Mouse (Mus musculus) lung, embryonic 15.5 days (tissue): ENCODE results near the gene Zfp710. TPM values are rescaled to one million over a fixed set of nuclear protein-coding genes. Genes with fewer than 3 reads are reported as not detected.
A peak's percentile ranks its signal among the peaks of the same experiment; 100 is the strongest.

ENCODE experiments used
- ATAC-seq: fragments of 200-750 bp; cut with Nextera tagmentation; 2 replicates; pipeline ENCODE4 v1.8.0; 2017; ENCODE audit warnings: moderate number of reproducible peaks, borderline replicate concordance; ENCODE audit not compliant: low FRiP score, low TSS enrichment; ENCODE audit errors: extremely low read depth
- H3K27ac ChIP-seq: fragments of 300-500 bp; sonication (generic); 2 replicates; pipeline ENCODE4 v1.5.1; 2015; ENCODE audit warnings: moderate library complexity, mild to moderate bottlenecking, inconsistent platforms
- H3K27me3 ChIP-seq: fragments of 300-500 bp; sonication (generic); 2 replicates; pipeline ENCODE4 v1.6.1; 2015; ENCODE audit warnings: inconsistent platforms
- H3K36me3 ChIP-seq: fragments of 300-500 bp; sonication (generic); 2 replicates; pipeline ENCODE4 v1.6.1; 2015; ENCODE audit warnings: inconsistent platforms
- H3K4me1 ChIP-seq: fragments of 300-500 bp; sonication (generic); 2 replicates; pipeline ENCODE4 v1.6.1; 2015; ENCODE audit warnings: inconsistent platforms
- H3K4me2 ChIP-seq: fragments of 300-500 bp; sonication (generic); 2 replicates; pipeline ENCODE4 v1.6.1; 2015; ENCODE audit warnings: inconsistent platforms, mild to moderate bottlenecking, moderate library complexity
- H3K4me3 ChIP-seq: fragments of 300-500 bp; sonication (generic); 2 replicates; pipeline ENCODE4 v1.5.1; 2015; ENCODE audit warnings: mild to moderate bottlenecking, inconsistent platforms
- H3K9ac ChIP-seq: fragments of 300-500 bp; sonication (generic); 2 replicates; pipeline ENCODE4 v1.6.1; 2015; ENCODE audit warnings: inconsistent platforms
- H3K9me3 ChIP-seq: fragments of 300-500 bp; sonication (generic); 2 replicates; pipeline ENCODE4 v1.6.1; 2016; ENCODE audit warnings: inconsistent platforms
- WGBS: fragments of 180-500 bp; shearing (Covaris S2); methylation state at CpG from one replicate; pipeline ENCODE4 v1.1.7; 2015; 5-methylcytosine and 5-hydroxymethylcytosine counted together
- polyA plus RNA-seq: library from polyadenylated mRNA; unstranded; fragments of >200 nt; fragmentation: Nextera tagmentation; extraction: Ambion mirVana; gene quantifications from 2 replicates; pipeline ENCODE4 v1.2.1, GENCODE M21; 2015

The Zfp710 gene
- polyA plus RNA-seq, 1 experiment from 2014 or later = 17.6 TPM

DNA sequence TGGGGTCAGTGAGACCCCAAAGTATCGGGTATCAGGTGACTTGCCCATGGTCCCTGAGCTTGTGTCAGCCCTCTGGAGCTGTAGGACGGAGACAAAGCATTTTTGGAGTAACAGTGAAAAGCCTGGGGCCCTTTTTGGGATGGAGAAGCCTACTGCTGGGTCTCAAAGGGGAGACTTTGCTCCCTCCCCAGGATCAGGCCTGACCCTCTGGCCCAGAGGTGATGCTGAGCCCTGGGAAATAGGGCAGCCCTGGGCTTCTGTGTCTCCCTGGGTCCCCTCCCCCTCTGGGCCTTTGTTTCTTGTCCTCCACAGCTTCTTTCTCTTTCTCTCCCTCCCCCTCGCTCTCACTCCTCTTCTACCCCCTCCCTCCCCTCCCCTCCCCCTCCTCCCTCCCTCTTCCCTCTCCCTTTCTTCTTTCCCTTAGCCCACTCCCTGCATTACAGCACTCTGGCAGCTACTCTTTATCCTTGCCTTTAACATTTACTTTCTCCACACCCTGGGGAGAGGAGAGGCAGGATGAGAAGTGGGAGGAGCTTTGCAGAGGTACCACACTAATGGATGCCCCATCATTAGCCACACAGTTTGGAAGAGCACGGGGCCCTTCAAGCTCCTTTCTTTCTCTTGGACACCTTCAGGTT is 51.5 kb downstream of the Zfp710 start:
- no peak overlapping the region for H3K9ac ChIP-seq
- no peak overlapping the region for H3K4me3 ChIP-seq
- no peaks in the 10 kb centered on the region for H3K9me3 ChIP-seq
- H3K27me3 ChIP-seq = no peaks in the 10 kb centered on the region
- peaks cover 73% of the 10 kb centered on the region for H3K4me1 ChIP-seq
- no peaks in the 10 kb centered on the region for H3K36me3 ChIP-seq
- WGBS = 30% methylated on average over 4 of the region's 4 CpGs
- peak overlapping the region; percentile 76 for H3K27ac ChIP-seq
- no peak for ATAC-seq
- no peak overlapping the region for H3K4me2 ChIP-seq

DNA sequence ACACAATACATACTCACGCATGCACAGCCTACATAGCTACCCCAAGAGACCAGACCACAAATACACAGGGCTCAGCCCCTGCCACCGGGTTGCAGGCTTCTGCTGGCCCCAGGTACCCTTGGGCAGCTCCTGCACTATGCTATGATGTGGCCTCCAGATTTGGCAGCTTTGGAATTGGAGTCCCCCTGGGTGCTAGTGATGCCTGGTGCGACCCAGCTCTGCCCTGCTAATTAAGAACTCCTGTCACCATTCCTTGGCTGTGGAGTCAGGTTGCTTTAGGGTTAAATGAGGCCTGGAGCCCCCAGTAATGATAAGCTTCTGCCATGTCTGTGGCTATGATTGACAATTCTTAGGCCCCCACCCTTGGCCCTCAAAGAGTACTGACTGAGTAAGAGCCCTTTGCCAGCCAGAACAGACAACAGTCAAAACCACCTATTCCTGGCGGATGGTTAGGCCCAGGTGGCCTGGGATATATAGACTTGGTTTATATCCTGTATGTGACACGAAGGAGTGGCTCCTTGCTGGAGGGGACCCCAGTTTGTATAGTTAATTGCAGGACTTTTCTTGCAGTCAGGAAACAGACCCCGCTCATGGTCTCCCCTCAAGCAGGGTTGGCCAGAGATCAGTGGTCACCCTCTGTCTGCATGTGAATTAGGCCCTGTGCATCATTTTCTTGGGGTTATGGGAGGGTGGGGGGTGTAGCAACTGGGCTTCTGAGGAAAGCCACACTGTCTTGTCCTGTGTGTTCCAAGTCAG is 52.5 kb downstream of the Zfp710 start:
- H3K4me1 ChIP-seq = peaks cover 65% of the 10 kb centered on the region
- no peak overlapping the region for H3K4me3 ChIP-seq
- H3K36me3 ChIP-seq = peaks cover 7% of the 10 kb centered on the region; the same call in 1 of the 2 replicates
- no peak overlapping the region for H3K4me2 ChIP-seq
- H3K27ac ChIP-seq = 0 out of 2 replicates have a peak overlapping the region, but pooled peaks have one; percentile 80
- H3K9ac ChIP-seq = no peak overlapping the region
- 71% methylated on average over 6 of the region's 6 CpGs for WGBS
- ATAC-seq = no peak
- no peaks in the 10 kb centered on the region for H3K27me3 ChIP-seq
- H3K9me3 ChIP-seq = no peaks in the 10 kb centered on the region

DNA sequence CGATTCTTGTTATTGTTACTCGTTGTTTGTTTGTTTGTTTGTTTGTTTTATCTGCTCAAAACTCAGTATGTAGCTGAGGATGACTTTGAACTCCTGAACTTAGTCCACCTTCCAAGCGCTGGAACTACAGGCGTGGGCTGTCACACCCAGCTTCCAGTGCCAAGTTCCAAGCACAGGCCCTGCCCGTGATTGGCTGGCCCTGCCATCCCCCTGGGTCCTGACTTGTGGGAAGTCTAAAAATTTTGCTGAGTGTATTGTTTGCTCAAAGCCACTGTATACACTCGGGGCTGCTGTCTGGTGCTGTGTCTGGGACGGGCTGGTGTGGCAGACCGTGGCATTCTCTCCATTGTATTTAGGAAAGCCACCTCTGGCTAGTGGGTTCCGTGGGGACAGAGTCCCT is 53.2 kb downstream of the Zfp710 start:
- no peaks in the 10 kb centered on the region for H3K9me3 ChIP-seq
- H3K36me3 ChIP-seq = peaks cover 13% of the 10 kb centered on the region
- H3K4me3 ChIP-seq = no peak overlapping the region
- 31% methylated on average over 9 of the region's 9 CpGs for WGBS
- peak overlapping the region; percentile 80; the same call in 1 of the 2 replicates for H3K27ac ChIP-seq
- peak; percentile 13; the same call in 1 of the 2 replicates for ATAC-seq
- H3K4me1 ChIP-seq = peaks cover 64% of the 10 kb centered on the region
- no peaks in the 10 kb centered on the region for H3K27me3 ChIP-seq
- no peak overlapping the region for H3K9ac ChIP-seq
- H3K4me2 ChIP-seq = no peak overlapping the region

DNA sequence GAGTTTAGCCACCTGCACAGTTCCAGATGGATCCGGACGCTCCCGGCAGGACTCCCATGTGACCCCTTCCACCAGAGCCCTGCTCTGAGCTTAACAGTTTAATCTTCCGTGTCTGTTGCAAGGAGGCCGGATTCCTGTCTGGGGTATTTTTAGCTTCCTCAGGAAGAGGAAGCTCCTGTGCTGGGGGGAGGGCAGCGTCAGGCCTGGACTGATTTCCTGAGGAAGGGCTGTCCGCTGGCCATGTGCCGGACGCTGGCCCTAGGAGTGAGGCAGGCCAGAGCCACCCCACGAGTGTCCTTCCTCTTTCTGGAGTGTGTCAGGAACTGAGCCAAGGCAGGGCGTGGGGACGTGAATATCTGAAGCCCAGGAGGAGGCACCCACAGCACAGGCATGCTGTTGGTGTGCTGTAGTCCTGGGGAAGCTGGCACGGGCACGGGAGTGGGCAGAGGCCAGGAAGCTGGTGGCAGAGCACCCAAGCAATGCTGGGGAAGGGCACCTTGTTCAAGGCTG is 54.2 kb downstream of the Zfp710 start:
- H3K4me1 ChIP-seq = peaks cover 53% of the 10 kb centered on the region

DNA sequence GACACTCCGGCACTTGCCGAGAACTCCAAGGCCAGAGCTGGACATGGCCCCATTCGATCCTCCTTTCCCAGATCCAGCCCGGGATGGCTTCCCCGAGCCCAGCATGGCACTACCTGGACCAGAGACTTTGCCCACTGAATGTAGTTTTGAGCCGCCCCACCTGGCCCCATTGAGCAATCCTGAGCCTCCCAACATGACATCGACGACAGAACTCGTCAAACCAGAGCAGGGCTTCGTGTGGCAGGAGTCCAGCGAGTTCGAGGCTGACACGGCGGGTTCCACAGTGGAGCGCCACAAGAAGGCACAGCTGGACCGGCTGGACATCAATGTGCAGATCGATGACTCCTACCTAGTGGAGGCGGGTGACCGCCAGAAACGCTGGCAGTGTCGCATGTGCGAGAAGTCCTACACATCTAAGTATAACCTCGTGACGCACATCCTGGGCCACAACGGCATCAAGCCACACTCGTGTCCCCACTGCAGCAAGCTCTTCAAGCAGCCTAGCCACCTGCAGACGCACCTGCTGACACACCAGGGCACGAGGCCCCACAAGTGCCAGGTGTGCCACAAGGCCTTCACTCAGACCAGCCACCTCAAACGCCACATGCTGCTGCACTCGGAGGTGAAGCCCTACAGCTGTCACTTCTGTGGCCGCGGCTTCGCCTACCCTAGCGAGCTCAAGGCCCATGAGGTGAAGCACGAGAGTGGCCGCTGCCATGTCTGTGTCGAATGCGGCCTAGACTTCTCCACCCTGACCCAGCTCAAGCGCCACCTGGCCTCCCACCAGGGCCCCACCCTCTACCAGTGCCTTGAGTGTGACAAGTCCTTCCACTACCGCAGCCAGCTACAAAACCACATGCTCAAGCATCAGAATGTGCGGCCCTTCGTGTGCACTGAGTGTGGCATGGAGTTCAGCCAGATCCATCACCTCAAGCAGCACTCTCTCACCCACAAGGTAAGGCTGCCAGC is 57.3 kb downstream of the Zfp710 start:
- WGBS = 89% methylated on average over 42 of the region's 42 CpGs
- H3K4me1 ChIP-seq = peaks cover 27% of the 10 kb centered on the region
- H3K36me3 ChIP-seq = peaks cover 26% of the 10 kb centered on the region
- H3K27ac ChIP-seq = no peak overlapping the region
- no peak overlapping the region for H3K4me2 ChIP-seq
- H3K4me3 ChIP-seq = no peak overlapping the region
- H3K9ac ChIP-seq = no peak overlapping the region
- no peak for ATAC-seq
- no peaks in the 10 kb centered on the region for H3K9me3 ChIP-seq
- no peaks in the 10 kb centered on the region for H3K27me3 ChIP-seq

More for the DNA sequence above, 54.2 kb downstream of the Zfp710 start:
- ATAC-seq = peak; percentile 62
- H3K4me3 ChIP-seq = no peak overlapping the region
- peaks cover 21% of the 10 kb centered on the region for H3K36me3 ChIP-seq
- H3K4me2 ChIP-seq = peak overlapping the region; percentile 12; the same call in 1 of the 2 replicates
- peak overlapping the region; percentile 80 for H3K27ac ChIP-seq
- no peaks in the 10 kb centered on the region for H3K9me3 ChIP-seq
- 14% methylated on average over 14 of the region's 14 CpGs for WGBS
- no peaks in the 10 kb centered on the region for H3K27me3 ChIP-seq
- no peak overlapping the region for H3K9ac ChIP-seq

DNA sequence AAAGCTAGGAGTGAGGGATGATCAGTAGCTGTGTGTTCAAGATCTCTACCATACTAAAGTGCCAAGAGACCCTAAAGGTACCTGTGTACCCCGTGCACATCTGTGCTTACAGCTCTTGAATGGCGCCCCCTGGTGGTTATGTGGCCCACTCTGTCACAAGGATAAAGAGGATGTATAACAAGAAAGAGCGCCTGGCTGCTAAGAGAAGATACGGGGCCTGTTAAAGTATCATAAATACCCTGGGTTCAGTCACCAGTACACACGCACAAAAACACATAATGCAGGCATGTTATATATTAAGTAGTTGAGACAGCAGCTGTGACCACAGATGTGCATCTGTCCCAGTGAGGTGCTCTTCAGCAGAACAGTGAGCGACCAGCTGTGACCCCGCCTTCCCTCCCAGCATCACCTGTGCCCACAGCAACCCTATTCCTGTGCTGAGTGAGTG is 59.9 kb downstream of the Zfp710 start:
- Histone ChIP-seq H3K4me2 (no peak overlapping the region), H3K9me3 (no peaks in the 10 kb centered on the region), H3K36me3 (peaks cover 50% of the 10 kb centered on the region), H3K27me3 (no peaks in the 10 kb centered on the region), H3K4me3 (no peak overlapping the region), H3K4me1 (peaks cover 4% of the 10 kb centered on the region; the same call in 1 of the 2 replicates), H3K9ac (no peak overlapping the region), H3K27ac (no peak overlapping the region)
- no peak for ATAC-seq
- WGBS = 58% methylated on average over 7 of the region's 7 CpGs

DNA sequence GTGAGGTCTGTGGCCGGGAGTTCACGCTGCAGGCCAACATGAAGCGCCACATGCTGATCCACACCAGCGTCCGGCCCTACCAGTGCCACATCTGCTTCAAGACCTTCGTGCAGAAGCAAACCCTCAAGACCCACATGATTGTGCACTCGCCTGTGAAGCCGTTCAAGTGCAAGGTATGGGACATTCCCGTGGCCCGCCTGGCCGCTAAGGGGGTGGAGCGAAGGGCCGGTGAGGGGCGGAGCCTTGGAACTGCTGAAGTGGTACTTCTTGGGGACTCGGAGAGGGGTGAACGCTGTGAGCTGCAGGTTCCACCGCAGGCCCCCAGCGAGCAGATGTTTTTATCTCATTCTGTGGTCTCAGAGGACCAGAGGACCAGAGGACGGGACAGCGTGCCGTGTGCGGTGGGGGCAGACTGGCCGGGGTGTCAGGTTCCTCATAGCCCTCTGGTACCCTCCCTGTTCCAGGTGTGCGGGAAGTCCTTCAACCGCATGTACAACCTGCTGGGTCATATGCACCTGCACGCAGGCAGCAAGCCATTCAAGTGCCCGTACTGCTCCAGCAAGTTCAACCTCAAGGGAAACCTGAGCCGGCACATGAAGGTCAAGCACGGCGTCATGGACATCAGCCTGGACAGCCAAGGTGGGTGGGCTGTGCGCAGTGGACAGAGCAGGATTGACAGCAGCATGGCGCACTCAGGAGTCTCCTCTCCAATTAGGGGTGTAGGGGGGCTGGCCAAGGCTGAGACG is 61.5 kb downstream of the Zfp710 start:
- Histone ChIP-seq H3K9me3 (no peaks in the 10 kb centered on the region), H3K9ac (no peak overlapping the region), H3K27me3 (no peaks in the 10 kb centered on the region), H3K4me2 (peak overlapping the region; percentile 27), H3K36me3 (peaks cover 64% of the 10 kb centered on the region), H3K27ac (peak overlapping the region; percentile 62), H3K4me1 (peaks cover 4% of the 10 kb centered on the region; the same call in 1 of the 2 replicates), H3K4me3 (no peak overlapping the region)
- ATAC-seq = peak; percentile 37; the same call in 1 of the 2 replicates
- WGBS = 54% methylated on average over 33 of the region's 33 CpGs

DNA sequence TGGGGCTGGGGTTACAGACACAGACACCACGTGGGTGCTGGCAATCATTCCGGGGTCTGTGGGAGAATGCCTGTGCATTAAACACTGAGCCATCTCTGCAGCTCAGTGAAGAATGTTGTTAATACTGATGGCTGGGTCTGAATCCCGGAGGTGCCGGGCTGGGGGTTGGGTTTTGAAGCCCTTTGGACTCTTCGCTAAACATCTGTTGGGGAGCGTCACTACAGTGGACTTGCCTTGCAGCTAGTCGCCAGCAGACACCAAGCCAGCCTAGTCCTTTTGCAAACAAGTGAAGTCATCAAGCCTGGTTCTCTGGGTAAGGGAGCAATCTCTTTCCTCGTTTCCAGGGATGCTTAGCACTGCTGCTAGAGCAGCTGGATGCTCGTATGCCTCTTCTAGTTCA is 63.6 kb downstream of the Zfp710 start:
- Histone ChIP-seq H3K4me2 (no peak overlapping the region), H3K9me3 (no peaks in the 10 kb centered on the region), H3K27ac (no peak overlapping the region), H3K27me3 (no peaks in the 10 kb centered on the region), H3K9ac (no peak overlapping the region), H3K4me3 (no peak overlapping the region), H3K36me3 (peaks cover 64% of the 10 kb centered on the region), H3K4me1 (peaks cover 21% of the 10 kb centered on the region)
- WGBS = 68% methylated on average over 9 of the region's 9 CpGs
- ATAC-seq = no peak

DNA sequence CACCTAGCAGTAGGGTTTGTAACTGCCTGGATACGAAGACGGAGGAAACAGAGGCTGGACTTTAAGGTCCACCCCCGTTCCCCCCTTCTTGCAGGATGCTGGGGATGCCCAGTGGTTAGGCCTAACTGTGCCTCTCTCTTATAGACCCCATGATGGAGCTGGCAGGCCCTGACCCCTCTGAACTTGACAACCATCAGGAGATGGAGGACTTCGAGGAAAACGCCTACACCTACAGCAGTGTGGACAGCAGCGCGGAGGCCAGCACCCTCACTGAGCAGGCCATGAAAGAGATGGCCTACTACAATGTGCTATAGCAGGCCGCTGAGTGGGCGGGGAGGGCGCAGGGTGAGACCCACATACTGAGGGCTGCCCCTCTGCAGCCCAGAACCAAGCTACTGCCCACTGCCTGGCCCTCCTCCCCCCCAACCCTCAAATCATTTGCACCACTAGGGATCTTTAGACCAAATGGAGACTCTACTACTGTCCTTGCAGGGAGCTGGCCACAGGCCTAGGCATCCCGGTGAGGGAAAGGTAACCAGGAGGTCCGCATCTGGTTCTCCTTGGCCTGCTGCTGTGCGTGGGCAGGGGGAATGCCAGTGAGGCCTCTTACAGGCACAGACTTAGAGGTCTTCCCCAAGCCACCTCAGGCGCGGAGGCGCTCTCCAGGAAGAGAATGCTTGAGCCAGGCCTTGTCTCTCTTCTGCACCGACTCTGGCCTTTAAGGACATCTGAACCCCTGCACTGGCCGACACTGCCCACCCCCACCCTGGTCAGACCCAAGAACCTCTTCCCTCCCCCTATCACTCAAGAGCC is 65.8 kb downstream of the Zfp710 start:
- H3K27me3 ChIP-seq = no peaks in the 10 kb centered on the region
- 0 out of 2 replicates have a peak overlapping the region, but pooled peaks have one; percentile 17 for H3K27ac ChIP-seq
- H3K4me2 ChIP-seq = no peak overlapping the region
- H3K9ac ChIP-seq = no peak overlapping the region
- H3K4me1 ChIP-seq = peaks cover 21% of the 10 kb centered on the region
- H3K4me3 ChIP-seq = no peak overlapping the region
- WGBS = 85% methylated on average over 18 of the region's 18 CpGs
- H3K36me3 ChIP-seq = peaks cover 82% of the 10 kb centered on the region
- ATAC-seq = no peak
- no peaks in the 10 kb centered on the region for H3K9me3 ChIP-seq
